Mouse (Mus musculus): ENCODE measurements at regions not wholly inside any gene's neighbourhood (a gene's known extent, or its start where the extent isn't known, plus 50 kb on each side); places are given as distances from the start of the nearest gene placed in this dataset.

DNA sequence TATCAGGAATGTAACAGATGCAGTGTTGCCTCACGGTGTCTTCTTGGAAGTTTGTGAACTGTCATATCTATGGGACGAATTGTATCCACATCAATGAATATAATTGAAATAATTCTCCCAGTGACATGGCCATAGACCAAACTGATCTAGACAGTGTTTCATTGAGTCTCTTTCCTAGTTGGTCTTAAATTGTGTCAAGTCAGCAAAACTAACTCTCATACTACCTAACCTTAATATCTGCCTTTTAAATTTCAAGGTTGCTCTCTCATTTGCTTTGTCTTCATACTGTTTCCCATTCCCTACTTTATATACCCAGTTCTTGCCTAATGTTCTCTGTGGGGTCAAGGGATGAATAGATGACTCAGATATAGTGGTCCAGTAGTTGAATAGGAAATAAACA is 397.9 kb upstream of the Gm765 start:
- Histone ChIP-seq H3K27ac (ENCODE audit: low read depth, low read length) (no peak overlapping the region), H3K4me2 (ENCODE audit: low read depth, low read length, severe bottlenecking) (no peak overlapping the region), H3K9ac (ENCODE audit: low read length) (no peak overlapping the region), H3K9me3 (ENCODE audit: control insufficient read depth, low read length) (no peaks in the 10 kb centered on the region), H3K4me3 (ENCODE audit: low read depth, low read length) (no peak overlapping the region), H3K4me1 (replicated peaks; ENCODE audit: control insufficient read depth, insufficient read depth, low read length) (no peaks in the 10 kb centered on the region), H3K36me3 (ENCODE audit: control insufficient read depth, insufficient read depth, low read length) (no peaks in the 10 kb centered on the region), H3K27me3 (ENCODE audit: control insufficient read depth, insufficient read depth, low read length) (no peaks in the 10 kb centered on the region)
- DNase-seq (ENCODE audit: low spot score) (no peak), ATAC-seq (replicated peaks; ENCODE audit: low FRiP score) (no peak)
- WGBS = 93% methylated on average over 2 of the region's 2 CpGs

DNA sequence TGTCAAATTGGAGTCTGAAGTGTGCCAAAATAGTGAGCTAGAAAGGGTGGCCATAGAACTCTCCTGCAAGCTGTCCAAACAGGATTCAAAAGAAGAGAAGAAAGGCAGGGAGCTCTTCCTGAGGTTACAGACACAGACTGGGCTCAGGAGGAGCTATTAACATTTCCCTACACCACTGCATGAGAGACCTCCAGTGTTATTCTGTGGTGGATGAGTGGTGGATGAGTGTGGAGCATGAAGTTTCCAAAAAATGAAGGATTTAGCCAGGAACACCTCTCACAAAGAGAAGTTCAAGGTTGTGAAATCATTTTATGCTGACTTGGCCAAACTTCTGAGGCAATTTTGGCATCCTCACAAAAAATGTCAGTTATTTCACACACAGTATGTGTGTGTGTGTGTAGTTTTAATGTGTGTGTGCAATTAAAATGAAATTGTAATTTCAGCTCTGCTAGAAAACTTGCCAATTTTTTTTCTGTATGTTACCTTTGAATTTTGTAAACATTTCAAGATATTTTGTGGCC is 388.5 kb upstream of the Gm765 start:
- DNase-seq (ENCODE audit: low spot score) (no peak), ATAC-seq (replicated peaks; ENCODE audit: low FRiP score) (no peak)
- H3K4me1 ChIP-seq (replicated peaks; ENCODE audit: control insufficient read depth, insufficient read depth, low read length) = no peaks in the 10 kb centered on the region
- no peaks in the 10 kb centered on the region for H3K9me3 ChIP-seq (ENCODE audit: control insufficient read depth, low read length)
- no peak overlapping the region for H3K27ac ChIP-seq (ENCODE audit: low read depth, low read length)
- no peak overlapping the region for H3K4me3 ChIP-seq (ENCODE audit: low read depth, low read length)
- no peaks in the 10 kb centered on the region for H3K36me3 ChIP-seq (ENCODE audit: control insufficient read depth, insufficient read depth, low read length)
- no peaks in the 10 kb centered on the region for H3K27me3 ChIP-seq (ENCODE audit: control insufficient read depth, insufficient read depth, low read length)
- H3K9ac ChIP-seq (ENCODE audit: low read length) = no peak overlapping the region
- no peak overlapping the region for H3K4me2 ChIP-seq (ENCODE audit: low read depth, low read length, severe bottlenecking)

GRCm38 (mm10) chr6:98726605-98727144 is 384.1 kb upstream of the Gm765 start:
- Histone ChIP-seq H3K4me3 (ENCODE audit: low read depth, low read length) (no peak overlapping the region), H3K4me2 (ENCODE audit: low read depth, low read length, severe bottlenecking) (no peak overlapping the region), H3K4me1 (replicated peaks; ENCODE audit: control insufficient read depth, insufficient read depth, low read length) (no peaks in the 10 kb centered on the region), H3K27ac (ENCODE audit: low read depth, low read length) (no peak overlapping the region), H3K9ac (ENCODE audit: low read length) (no peak overlapping the region), H3K27me3 (ENCODE audit: control insufficient read depth, insufficient read depth, low read length) (no peaks in the 10 kb centered on the region), H3K36me3 (ENCODE audit: control insufficient read depth, insufficient read depth, low read length) (no peaks in the 10 kb centered on the region), H3K9me3 (ENCODE audit: control insufficient read depth, low read length) (no peaks in the 10 kb centered on the region)
- DNase-seq (ENCODE audit: low spot score) (no peak), ATAC-seq (replicated peaks; ENCODE audit: low FRiP score) (no peak)
- WGBS = 83% methylated on average over 5 of the region's 5 CpGs

DNA sequence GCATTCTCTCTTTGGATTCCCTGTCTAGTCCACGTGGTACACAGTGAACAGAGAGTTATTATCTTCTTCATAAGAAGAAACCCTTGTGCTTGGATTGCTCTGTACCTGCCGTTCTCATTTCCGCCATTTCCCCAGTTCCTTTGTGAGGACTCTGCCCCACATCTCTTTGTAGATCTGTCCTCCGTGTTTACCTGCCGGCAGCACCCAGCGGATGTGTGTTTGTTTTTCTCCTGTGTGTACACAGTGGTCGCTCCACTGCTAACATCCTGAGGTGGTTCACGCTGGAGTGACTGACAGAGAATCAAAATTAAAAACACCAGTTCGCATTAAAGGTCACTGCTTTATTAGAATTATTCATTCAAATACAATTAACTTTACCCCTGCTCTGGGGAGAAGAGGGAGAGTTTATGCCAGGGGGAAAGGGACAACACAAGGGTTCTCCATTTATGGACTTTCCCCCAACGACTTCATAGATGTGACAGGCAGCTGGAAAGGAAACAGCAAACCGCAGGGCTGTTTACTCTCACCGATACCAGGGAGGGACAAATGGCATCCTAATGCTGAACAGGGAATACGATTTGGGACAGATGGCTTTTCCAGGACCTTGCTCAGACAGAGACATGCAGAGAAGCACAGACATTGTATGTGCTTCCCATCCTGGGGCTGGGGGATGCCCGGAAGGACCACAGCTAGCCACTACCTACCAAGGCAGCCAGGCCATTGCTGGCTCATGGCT is 362.5 kb upstream of the Gm765 start:
- DNase-seq (ENCODE audit: low spot score) (no peak), ATAC-seq (replicated peaks; ENCODE audit: low FRiP score) (no peak)
- Histone ChIP-seq H3K9me3 (ENCODE audit: control insufficient read depth, low read length) (no peaks in the 10 kb centered on the region), H3K27me3 (ENCODE audit: control insufficient read depth, insufficient read depth, low read length) (no peaks in the 10 kb centered on the region), H3K4me3 (ENCODE audit: low read depth, low read length) (no peak overlapping the region), H3K4me1 (replicated peaks; ENCODE audit: control insufficient read depth, insufficient read depth, low read length) (no peaks in the 10 kb centered on the region), H3K9ac (ENCODE audit: low read length) (no peak overlapping the region), H3K4me2 (ENCODE audit: low read depth, low read length, severe bottlenecking) (no peak overlapping the region), H3K36me3 (ENCODE audit: control insufficient read depth, insufficient read depth, low read length) (no peaks in the 10 kb centered on the region), H3K27ac (ENCODE audit: low read depth, low read length) (no peak overlapping the region)
- 82% methylated on average over 14 of the region's 14 CpGs for WGBS

DNA sequence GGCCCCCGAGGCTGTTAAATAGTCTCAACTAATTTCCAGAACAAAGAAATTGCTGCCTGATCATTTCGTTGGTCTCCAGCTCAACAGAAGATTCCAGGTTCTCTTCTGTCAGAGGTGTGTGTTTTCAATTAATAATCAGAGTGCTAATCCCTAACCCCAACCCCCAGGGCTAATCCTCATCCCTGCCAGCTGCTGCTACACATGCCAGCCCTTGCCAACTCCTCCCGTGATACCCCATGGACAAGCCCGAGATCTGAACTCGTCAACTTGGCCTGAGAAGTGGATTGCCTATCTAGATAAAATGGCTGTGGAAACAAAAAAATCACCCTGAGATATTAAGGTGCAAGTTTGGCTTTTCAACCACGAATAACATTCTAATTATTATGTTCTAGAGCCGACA is 355.0 kb upstream of the Gm765 start:
- Histone ChIP-seq H3K27ac (ENCODE audit: low read depth, low read length) (no peak overlapping the region), H3K4me3 (ENCODE audit: low read depth, low read length) (no peak overlapping the region), H3K4me1 (replicated peaks; ENCODE audit: control insufficient read depth, insufficient read depth, low read length) (no peaks in the 10 kb centered on the region), H3K27me3 (ENCODE audit: control insufficient read depth, insufficient read depth, low read length) (no peaks in the 10 kb centered on the region), H3K9me3 (ENCODE audit: control insufficient read depth, low read length) (no peaks in the 10 kb centered on the region), H3K4me2 (ENCODE audit: low read depth, low read length, severe bottlenecking) (no peak overlapping the region), H3K36me3 (ENCODE audit: control insufficient read depth, insufficient read depth, low read length) (no peaks in the 10 kb centered on the region), H3K9ac (ENCODE audit: low read length) (no peak overlapping the region)
- 74% methylated on average over 7 of the region's 7 CpGs for WGBS
- ATAC-seq (replicated peaks; ENCODE audit: low FRiP score) = no peak
- DNase-seq (ENCODE audit: low spot score) = no peak

- no peaks in the 10 kb centered on the region for H3K4me1 ChIP-seq (replicated peaks; ENCODE audit: control insufficient read depth, insufficient read depth, low read length)
- H3K27me3 ChIP-seq (ENCODE audit: control insufficient read depth, insufficient read depth, low read length) = no peaks in the 10 kb centered on the region
- H3K4me2 ChIP-seq (ENCODE audit: low read depth, low read length, severe bottlenecking) = no peak overlapping the region
- no peak overlapping the region for H3K27ac ChIP-seq (ENCODE audit: low read depth, low read length)
- DNase-seq (ENCODE audit: low spot score) = no peak
- H3K9ac ChIP-seq (ENCODE audit: low read length) = no peak overlapping the region
- no peak overlapping the region for H3K4me3 ChIP-seq (ENCODE audit: low read depth, low read length)
- H3K36me3 ChIP-seq (ENCODE audit: control insufficient read depth, insufficient read depth, low read length) = no peaks in the 10 kb centered on the region
- WGBS = 79% methylated on average over 8 of the region's 8 CpGs
- no peak for ATAC-seq (replicated peaks; ENCODE audit: low FRiP score)
- no peaks in the 10 kb centered on the region for H3K9me3 ChIP-seq (ENCODE audit: control insufficient read depth, low read length)
Measured at GRCm38 (mm10) chr6:98693411-98693810, 350.9 kb upstream of the Gm765 start.

- H3K4me1 ChIP-seq (replicated peaks; ENCODE audit: control insufficient read depth, insufficient read depth, low read length) = no peaks in the 10 kb centered on the region
- no peak overlapping the region for H3K27ac ChIP-seq (ENCODE audit: low read depth, low read length)
- H3K9me3 ChIP-seq (ENCODE audit: control insufficient read depth, low read length) = no peaks in the 10 kb centered on the region
- no peak overlapping the region for H3K4me2 ChIP-seq (ENCODE audit: low read depth, low read length, severe bottlenecking)
- 71% methylated on average over 9 of the region's 9 CpGs for WGBS
- H3K27me3 ChIP-seq (ENCODE audit: control insufficient read depth, insufficient read depth, low read length) = no peaks in the 10 kb centered on the region
- no peak overlapping the region for H3K9ac ChIP-seq (ENCODE audit: low read length)
- H3K4me3 ChIP-seq (ENCODE audit: low read depth, low read length) = no peak overlapping the region
- ATAC-seq (replicated peaks; ENCODE audit: low FRiP score) (no peak), DNase-seq (ENCODE audit: low spot score) (no peak)
- no peaks in the 10 kb centered on the region for H3K36me3 ChIP-seq (ENCODE audit: control insufficient read depth, insufficient read depth, low read length)
Measured at GRCm38 (mm10) chr6:98690133-98690532, 347.6 kb upstream of the Gm765 start.

- Histone ChIP-seq H3K9me3 (ENCODE audit: control insufficient read depth, low read length) (no peaks in the 10 kb centered on the region), H3K27ac (ENCODE audit: low read depth, low read length) (no peak overlapping the region), H3K4me3 (ENCODE audit: low read depth, low read length) (no peak overlapping the region), H3K4me2 (ENCODE audit: low read depth, low read length, severe bottlenecking) (no peak overlapping the region), H3K36me3 (ENCODE audit: control insufficient read depth, insufficient read depth, low read length) (no peaks in the 10 kb centered on the region), H3K27me3 (ENCODE audit: control insufficient read depth, insufficient read depth, low read length) (no peaks in the 10 kb centered on the region), H3K9ac (ENCODE audit: low read length) (no peak overlapping the region), H3K4me1 (replicated peaks; ENCODE audit: control insufficient read depth, insufficient read depth, low read length) (no peaks in the 10 kb centered on the region)
- DNase-seq (ENCODE audit: low spot score) (no peak), ATAC-seq (replicated peaks; ENCODE audit: low FRiP score) (no peak)
- WGBS = 83% methylated on average over 3 of the region's 3 CpGs
Measured at GRCm38 (mm10) chr6:98689395-98689794, 346.8 kb upstream of the Gm765 start.

DNA sequence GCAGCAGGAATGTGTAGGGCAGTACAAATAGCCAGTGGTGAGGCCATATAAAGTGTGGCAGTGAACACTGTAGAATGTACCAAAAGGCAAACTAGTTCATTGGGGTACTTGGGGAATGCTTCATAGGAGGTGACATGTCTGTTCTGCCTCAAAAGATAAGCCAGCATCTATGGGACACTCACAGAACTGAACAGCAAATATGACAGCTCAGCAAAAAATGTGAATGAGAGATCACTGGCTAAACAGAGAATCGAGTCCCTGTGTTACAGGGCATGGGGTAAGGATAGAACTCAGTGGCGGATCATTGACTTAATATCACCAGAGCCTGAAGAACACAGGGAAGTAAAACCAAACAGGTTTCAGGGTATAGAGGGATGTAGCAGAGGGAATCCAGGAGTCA is 346.1 kb upstream of the Gm765 start:
- Histone ChIP-seq H3K27ac (ENCODE audit: low read depth, low read length) (no peak overlapping the region), H3K27me3 (ENCODE audit: control insufficient read depth, insufficient read depth, low read length) (no peaks in the 10 kb centered on the region), H3K36me3 (ENCODE audit: control insufficient read depth, insufficient read depth, low read length) (no peaks in the 10 kb centered on the region), H3K4me1 (replicated peaks; ENCODE audit: control insufficient read depth, insufficient read depth, low read length) (no peaks in the 10 kb centered on the region), H3K9ac (ENCODE audit: low read length) (no peak overlapping the region), H3K9me3 (ENCODE audit: control insufficient read depth, low read length) (no peaks in the 10 kb centered on the region), H3K4me3 (ENCODE audit: low read depth, low read length) (no peak overlapping the region), H3K4me2 (ENCODE audit: low read depth, low read length, severe bottlenecking) (no peak overlapping the region)
- ATAC-seq (replicated peaks; ENCODE audit: low FRiP score) (no peak), DNase-seq (ENCODE audit: low spot score) (no peak)
- WGBS = 90% methylated on average over 2 of the region's 2 CpGs

Data from forebrain, embryonic 11.5 days (tissue).